Mouse (Mus musculus) forebrain, embryonic 14.5 days (tissue): ENCODE data around the gene Arhgap9. TPM values are rescaled to one million over a fixed set of nuclear protein-coding genes. Genes with fewer than 3 reads are reported as not detected.
A peak's percentile ranks its signal among the peaks of the same experiment; 100 is the strongest.

Experiments used
- ATAC-seq: fragments of 200-750 bp; cut with Nextera tagmentation; 2 replicates; pipeline ENCODE4 v1.8.0; 2017; ENCODE audit warnings: mild to moderate bottlenecking, moderate library complexity
- DNase-seq: peaks from one replicate; pipeline ENCODE4 v3.0.0-alpha.2; 2015; ENCODE audit warnings: low spot score
- H3K27ac ChIP-seq: fragments of 300-500 bp; sonication (generic); 2 replicates; pipeline ENCODE4 v1.5.1; 2014; ENCODE audit warnings: low read depth, mild to moderate bottlenecking, control low read depth, low read length, moderate library complexity
- H3K27me3 ChIP-seq: fragments of 300-500 bp; sonication (generic); replicated peaks from 2 replicates; pipeline ENCODE4 v1.6.1; 2014; ENCODE audit warnings: low read length, control low read depth, mixed read lengths; ENCODE audit not compliant: control insufficient read depth, insufficient read depth
- H3K36me3 ChIP-seq: fragments of 300-500 bp; sonication (generic); 2 replicates; pipeline ENCODE4 v1.6.1; 2014; ENCODE audit warnings: low read length, control low read depth; ENCODE audit not compliant: control insufficient read depth, insufficient read depth
- H3K4me1 ChIP-seq: fragments of 300-500 bp; sonication (generic); 2 replicates; pipeline ENCODE4 v1.6.1; 2014; ENCODE audit warnings: antibody characterized with exemption, low read length, control low read depth; ENCODE audit not compliant: control insufficient read depth, insufficient read depth
- H3K4me2 ChIP-seq: fragments of 300-500 bp; sonication (generic); 2 replicates; pipeline ENCODE4 v1.6.1; 2014; ENCODE audit warnings: mild to moderate bottlenecking, control low read depth, low read length
- H3K4me3 ChIP-seq: fragments of 300-500 bp; sonication (generic); 2 replicates; pipeline ENCODE4 v1.5.1; 2014; ENCODE audit warnings: low read depth, low read length, control low read depth
- H3K9ac ChIP-seq: fragments of 300-500 bp; sonication (generic); 2 replicates; pipeline ENCODE4 v1.6.1; 2014; ENCODE audit warnings: mild to moderate bottlenecking, low read length, control low read depth, moderate library complexity
- H3K9me3 ChIP-seq: fragments of 300-500 bp; sonication (generic); replicated peaks from 2 replicates; pipeline ENCODE4 v1.6.1; 2016; ENCODE audit warnings: low read length, control low read depth, mixed read lengths; ENCODE audit not compliant: control insufficient read depth
- WGBS: fragments of 180-500 bp; shearing (Covaris S2); extraction: QIAGEN DNeasy Blood & Tissue Kit; methylation state at CpG from one replicate; pipeline ENCODE4 v1.1.7; 2014; 5-methylcytosine and 5-hydroxymethylcytosine counted together
- polyA plus RNA-seq: library from polyadenylated mRNA; unstranded; fragments of >200 nt; fragmentation: Nextera tagmentation; extraction: Ambion mirVana; gene quantifications from 2 replicates; pipeline ENCODE4 v1.2.1, GENCODE M21; 2014

The Arhgap9 gene
- polyA plus RNA-seq, 1 experiment from 2014 or later, result 1.2 TPM

GRCm38 (mm10) chr10:127285644-127286043 lies 36.1 kb upstream of the Arhgap9 start:
- WGBS, result 77% methylated on average over 13 of the region's 13 CpGs
- ATAC-seq, result no peak
- no peak overlapping the region for H3K4me2 ChIP-seq
- H3K9ac ChIP-seq, result no peak overlapping the region
- no peak for DNase-seq
- H3K4me1 ChIP-seq, result peaks cover 17% of the 10 kb centered on the region
- H3K27ac ChIP-seq, result no peak overlapping the region
- no peaks in the 10 kb centered on the region for H3K27me3 ChIP-seq
- peaks cover 69% of the 10 kb centered on the region for H3K36me3 ChIP-seq
- H3K9me3 ChIP-seq, result no peaks in the 10 kb centered on the region
- H3K4me3 ChIP-seq, result no peak overlapping the region

GRCm38 (mm10) chr10:127286194-127286593 lies 35.6 kb upstream of the Arhgap9 start:
- Histone ChIP-seq H3K36me3 (peaks cover 63% of the 10 kb centered on the region), H3K4me2 (peak overlapping the region; percentile 78; the same call in 1 of the 2 replicates), H3K9me3 (no peaks in the 10 kb centered on the region), H3K27me3 (no peaks in the 10 kb centered on the region), H3K4me1 (peaks cover 17% of the 10 kb centered on the region), H3K27ac (no peak overlapping the region), H3K4me3 (no peak overlapping the region), H3K9ac (no peak overlapping the region)
- 66% methylated on average over 7 of the region's 7 CpGs for WGBS
- no peak for ATAC-seq
- DNase-seq, result no peak

- H3K9ac ChIP-seq, result peak overlapping the region; percentile 75; the same call in 1 of the 2 replicates
- peaks cover 22% of the 10 kb centered on the region for H3K4me1 ChIP-seq
- H3K4me2 ChIP-seq, result peak overlapping the region; percentile 78
- ATAC-seq (no peak), DNase-seq (peak; percentile 45)
- peak overlapping the region; percentile 52; the same call in 1 of the 2 replicates for H3K4me3 ChIP-seq
- peak overlapping the region; percentile 21; the same call in 1 of the 2 replicates for H3K27ac ChIP-seq
- H3K36me3 ChIP-seq, result peaks cover 58% of the 10 kb centered on the region
- 46% methylated on average over 7 of the region's 7 CpGs for WGBS
- H3K27me3 ChIP-seq, result no peaks in the 10 kb centered on the region
- H3K9me3 ChIP-seq, result no peaks in the 10 kb centered on the region
Observed at GRCm38 (mm10) chr10:127286730-127287129, 35.0 kb upstream of the Arhgap9 start.

- peak overlapping the region; percentile 78 for H3K4me2 ChIP-seq
- H3K9ac ChIP-seq, result peak overlapping the region; percentile 75
- H3K27ac ChIP-seq, result peak overlapping the region; percentile 97; the same call in 1 of the 2 replicates
- H3K27me3 ChIP-seq, result no peaks in the 10 kb centered on the region
- H3K36me3 ChIP-seq, result peaks cover 51% of the 10 kb centered on the region
- peak overlapping the region; percentile 52 for H3K4me3 ChIP-seq
- 79% methylated on average over 15 of the region's 15 CpGs for WGBS
- no peaks in the 10 kb centered on the region for H3K9me3 ChIP-seq
- no peak for ATAC-seq
- DNase-seq, result no peak
- peaks cover 26% of the 10 kb centered on the region for H3K4me1 ChIP-seq
Observed at GRCm38 (mm10) chr10:127287271-127287935, 34.4 kb upstream of the Arhgap9 start.

GRCm38 (mm10) chr10:127287936-127288293 lies 33.8 kb upstream of the Arhgap9 start:
- no peaks in the 10 kb centered on the region for H3K9me3 ChIP-seq
- peaks cover 26% of the 10 kb centered on the region for H3K4me1 ChIP-seq

GRCm38 (mm10) chr10:127288328-127288799 lies 33.4 kb upstream of the Arhgap9 start:
- peaks cover 26% of the 10 kb centered on the region for H3K4me1 ChIP-seq
- H3K9ac ChIP-seq, result peak overlapping the region; percentile 75
- peaks cover 48% of the 10 kb centered on the region for H3K36me3 ChIP-seq
- H3K4me3 ChIP-seq, result peak overlapping the region; percentile 52
- DNase-seq (peak; percentile 51), ATAC-seq (no peak; the same call in none of the 2 replicates)
- H3K4me2 ChIP-seq, result peak overlapping the region; percentile 78
- H3K9me3 ChIP-seq, result no peaks in the 10 kb centered on the region
- H3K27me3 ChIP-seq, result no peaks in the 10 kb centered on the region
- 2% methylated on average over 20 of the region's 28 CpGs for whole genome bisulfite sequencing
- peak overlapping the region; percentile 97 for H3K27ac ChIP-seq

More at GRCm38 (mm10) chr10:127287936-127288293, 33.8 kb upstream of the Arhgap9 start:
- Histone ChIP-seq H3K36me3 (peaks cover 48% of the 10 kb centered on the region), H3K27me3 (no peaks in the 10 kb centered on the region), H3K27ac (peak overlapping the region; percentile 97), H3K4me3 (peak overlapping the region; percentile 52), H3K9ac (peak overlapping the region; percentile 75), H3K4me2 (peak overlapping the region; percentile 78)
- DNase-seq, result no peak
- 1% methylated on average over 3 of the region's 3 CpGs for WGBS
- ATAC-seq, result no peak

GRCm38 (mm10) chr10:127288800-127289572 lies 32.8 kb upstream of the Arhgap9 start, which contains the start of gene Mbd6:
Mbd6 (minus strand) TSS chr10:127289018.
- H3K27me3 ChIP-seq, result no peaks in the 10 kb centered on the region
- peaks cover 48% of the 10 kb centered on the region for H3K36me3 ChIP-seq
- no peaks in the 10 kb centered on the region for H3K9me3 ChIP-seq
- H3K4me3 ChIP-seq, result peak within 1 kb of the TSS; percentile 52
- peak; percentile 90 for DNase-seq
- H3K27ac ChIP-seq, result peak within 1 kb of the TSS; percentile 97
- WGBS, result under 1% methylated on average over 50 of the region's 65 CpGs
- H3K4me2 ChIP-seq, result peak within 1 kb of the TSS; percentile 78
- H3K9ac ChIP-seq, result peak within 1 kb of the TSS; percentile 75
- peak; percentile 44 for ATAC-seq
- H3K4me1 ChIP-seq, result peaks cover 26% of the 10 kb centered on the region

- no peaks in the 10 kb centered on the region for H3K27me3 ChIP-seq
- peak overlapping the region; percentile 97 for H3K27ac ChIP-seq
- H3K4me3 ChIP-seq, result peak overlapping the region; percentile 52
- peak; percentile 4 for ATAC-seq
- peak overlapping the region; percentile 78 for H3K4me2 ChIP-seq
- 1% methylated on average over 15 of the region's 15 CpGs for WGBS
- peak overlapping the region; percentile 75 for H3K9ac ChIP-seq
- peaks cover 48% of the 10 kb centered on the region for H3K36me3 ChIP-seq
- DNase-seq, result peak; percentile 54
- H3K9me3 ChIP-seq, result no peaks in the 10 kb centered on the region
- H3K4me1 ChIP-seq, result peaks cover 26% of the 10 kb centered on the region
Observed at GRCm38 (mm10) chr10:127289573-127290191, 32.1 kb upstream of the Arhgap9 start.
